Mouse (Mus musculus): ENCODE data around the gene Arel1.

GRCm38 (mm10) chr12:84907627-84908480 lies 62.8 kb downstream of the Arel1 start:
- TF ChIP-seq CTCF (IDR thresholded peaks at IDR 0.05; ENCODE audit: control insufficient read depth, insufficient read depth, insufficient read length), result no peak
- no peak for TF ChIP-seq MAX (IDR thresholded peaks at IDR 0.05)
- TF ChIP-seq USF1 (IDR thresholded peaks at IDR 0.05; ENCODE audit: low read depth), result no peak

Data from C2C12 (cell line).